Mouse (Mus musculus): ENCODE measurements around the gene Gm11239. TPM values are rescaled to one million over a fixed set of nuclear protein-coding genes. Genes with fewer than 3 reads are reported as not detected.
"Not testable (repeated sequence)": the region's sequence is repeated elsewhere in the genome, so short reads cannot be mapped to it uniquely, and the experiment has no call there.

Gm11239 gene
- polyA plus RNA-seq (2016; fragmentation: Nextera tagmentation; extraction: Ambion mirVana) = not detected in 2 replicates

- not testable (repeated sequence) for H3K36me3 ChIP-seq (replicated peaks)
- no CpG with 5 or more reads among the region's 4 CpGs for WGBS
Observed at GRCm38 (mm10) chr4:73668054-73668453, at the start of gene Gm11239. Gene Gm11239 (plus strand): TSS chr4:73668354.

GRCm38 (mm10) chr4:73622684-73623083, 45.5 kb upstream of the Gm11239 start, which contains the start of gene Gm11237:
Gene Gm11237 (plus strand): TSS chr4:73622984.
- H3K27me3 ChIP-seq (replicated peaks; ENCODE audit: low read depth, poor library complexity, severe bottlenecking); H3K36me3 ChIP-seq (replicated peaks); H3K4me1 ChIP-seq; H3K9me3 ChIP-seq; H3K27ac ChIP-seq (replicated peaks); DNase-seq (ENCODE audit: low spot score); H3K4me3 ChIP-seq: not testable (repeated sequence)
- no CpG with 5 or more reads among the region's 3 CpGs for WGBS

More at GRCm38 (mm10) chr4:73668054-73668453, at the start of gene Gm11239:
- not testable (repeated sequence) for H3K9me3 ChIP-seq; H3K27me3 ChIP-seq (replicated peaks; ENCODE audit: low read depth, poor library complexity, severe bottlenecking); H3K4me1 ChIP-seq; H3K4me3 ChIP-seq; DNase-seq (ENCODE audit: low spot score); H3K27ac ChIP-seq (replicated peaks)

DNA sequence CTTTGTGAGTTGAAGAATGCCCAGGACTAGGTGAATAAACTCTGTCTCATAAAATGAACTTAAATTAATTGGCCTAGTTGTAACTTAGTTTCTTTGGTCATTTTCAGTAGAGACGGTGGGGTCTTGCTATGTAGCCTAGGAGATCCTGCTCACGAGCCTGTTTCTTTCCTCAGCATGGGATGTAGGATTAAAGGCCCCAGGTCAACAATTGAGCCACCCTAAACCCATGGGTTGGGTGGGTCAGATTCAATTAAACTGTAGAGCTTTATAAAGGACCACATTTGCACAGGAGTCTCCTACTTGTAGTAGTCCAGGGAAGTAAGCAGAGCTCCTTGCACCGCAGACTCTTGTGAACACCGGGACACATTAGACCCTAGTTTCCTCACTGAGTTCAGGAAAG, 30.3 kb upstream of the Gm11239 start, which contains the start of gene Gm11236:
Gene Gm11236 (plus strand): TSS at position 301 of the 400 bp plus-strand sequence.
- not testable (repeated sequence) for DNase-seq (ENCODE audit: low spot score); H3K27ac ChIP-seq (replicated peaks); H3K4me1 ChIP-seq; H3K9me3 ChIP-seq; H3K27me3 ChIP-seq (replicated peaks; ENCODE audit: low read depth, poor library complexity, severe bottlenecking); H3K4me3 ChIP-seq; H3K36me3 ChIP-seq (replicated peaks)
- WGBS = no CpG with 5 or more reads among the region's 4 CpGs

DNA sequence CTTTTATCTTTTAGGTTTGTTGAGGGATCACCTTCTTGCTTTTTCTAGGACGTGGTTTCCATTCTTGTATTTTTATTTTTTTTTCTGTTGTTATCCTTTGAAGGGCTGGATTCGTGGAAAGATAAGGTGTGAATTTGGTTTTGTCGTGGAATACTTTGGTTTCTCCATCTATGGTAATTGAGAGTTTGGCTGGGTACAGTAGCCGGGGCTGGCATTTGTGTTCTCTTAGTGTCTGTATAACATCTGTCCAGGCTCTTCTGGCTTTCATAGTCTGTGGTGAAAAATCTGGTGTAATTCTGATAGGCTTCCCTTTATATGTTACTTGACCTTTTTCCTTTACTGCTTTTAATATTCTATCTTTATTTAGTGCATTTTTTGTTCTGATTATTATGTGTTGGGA, 6.3 kb upstream of the Gm11239 start:
- WGBS = 91% methylated on average over 4 of the region's 4 CpGs
- not testable (repeated sequence) for H3K36me3 ChIP-seq (replicated peaks); H3K4me1 ChIP-seq; H3K4me3 ChIP-seq; DNase-seq (ENCODE audit: low spot score); H3K27me3 ChIP-seq (replicated peaks; ENCODE audit: low read depth, poor library complexity, severe bottlenecking); H3K27ac ChIP-seq (replicated peaks); H3K9me3 ChIP-seq

GRCm38 (mm10) chr4:73683216-73683615, 15.1 kb downstream of the Gm11239 start, which contains the start of gene Gm428:
Gene Gm428 (plus strand): TSS chr4:73683516.
- H3K27ac ChIP-seq (replicated peaks); H3K4me1 ChIP-seq; H3K4me3 ChIP-seq; H3K9me3 ChIP-seq; DNase-seq (ENCODE audit: low spot score); H3K27me3 ChIP-seq (replicated peaks; ENCODE audit: low read depth, poor library complexity, severe bottlenecking); H3K36me3 ChIP-seq (replicated peaks): not testable (repeated sequence)
- 89% methylated on average over 2 of the region's 4 CpGs for WGBS

DNA sequence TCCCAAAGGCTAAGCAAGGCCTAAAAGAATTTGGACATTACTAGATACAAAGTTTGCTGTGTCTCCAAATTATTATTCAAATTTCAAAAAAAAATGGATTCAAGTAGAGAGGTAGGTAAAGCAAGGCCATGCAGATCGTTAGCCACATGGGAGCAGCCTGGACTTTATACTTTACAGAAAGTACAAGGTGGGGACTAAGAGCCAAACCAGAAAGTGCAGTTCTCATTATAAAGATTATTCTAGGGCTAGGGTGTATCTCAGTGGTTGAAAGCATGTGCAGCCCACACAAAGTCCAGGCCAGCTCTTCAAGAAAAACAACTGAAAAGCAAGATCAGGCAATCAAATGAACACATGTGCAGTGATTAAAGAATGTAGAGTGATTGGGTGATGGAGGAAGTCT, 50.6 kb downstream of the Gm11239 start:
- no peaks in the 10 kb centered on the region for H3K27me3 ChIP-seq (replicated peaks; ENCODE audit: low read depth, poor library complexity, severe bottlenecking)
- H3K9me3 ChIP-seq = no peaks in the 10 kb centered on the region
- H3K4me3 ChIP-seq = no peak overlapping the region
- WGBS = 91% methylated on average over 1 of the region's 1 CpGs
- no peak for DNase-seq (ENCODE audit: low spot score)
- no peaks in the 10 kb centered on the region for H3K36me3 ChIP-seq (replicated peaks)
- H3K27ac ChIP-seq (replicated peaks) = no peak overlapping the region
- no peaks in the 10 kb centered on the region for H3K4me1 ChIP-seq

GRCm38 (mm10) chr4:73719819-73720218, 51.7 kb downstream of the Gm11239 start:
- no peaks in the 10 kb centered on the region for H3K4me1 ChIP-seq
- DNase-seq (ENCODE audit: low spot score) = no peak
- no peak overlapping the region for H3K27ac ChIP-seq (replicated peaks)
- H3K27me3 ChIP-seq (replicated peaks; ENCODE audit: low read depth, poor library complexity, severe bottlenecking) = no peaks in the 10 kb centered on the region
- no peak overlapping the region for H3K4me3 ChIP-seq
- no peaks in the 10 kb centered on the region for H3K36me3 ChIP-seq (replicated peaks)
- H3K9me3 ChIP-seq = no peaks in the 10 kb centered on the region

Other genes starting within 250 kb of the Gm11239 start
- gene Gm11238, start 60.5 kb upstream of the Gm11239 start, polyA plus RNA-seq (2016; fragmentation: Nextera tagmentation; extraction: Ambion mirVana) = not detected in 2 replicates
- gene Gm11237, start 45.4 kb upstream of the Gm11239 start, polyA plus RNA-seq (2016; fragmentation: Nextera tagmentation; extraction: Ambion mirVana) = not detected in 2 replicates
- not detected in 2 replicates for gene Gm11236, start 30.2 kb upstream of the Gm11239 start, polyA plus RNA-seq (2016; fragmentation: Nextera tagmentation; extraction: Ambion mirVana)
- gene Gm428, start 15.2 kb downstream of the Gm11239 start, polyA plus RNA-seq (2016; fragmentation: Nextera tagmentation; extraction: Ambion mirVana) = not detected in 2 replicates
- 3.2 and 3.9 TPM in 2 replicates for gene Rasef, start 122.6 kb downstream of the Gm11239 start, polyA plus RNA-seq (2016; fragmentation: Nextera tagmentation; extraction: Ambion mirVana)
- gene Gm11758, start 207.9 kb downstream of the Gm11239 start, polyA plus RNA-seq (2016; fragmentation: Nextera tagmentation; extraction: Ambion mirVana) = not detected in 2 replicates
- not detected in 2 replicates for gene Gm11757, start 222.8 kb downstream of the Gm11239 start, polyA plus RNA-seq (2016; fragmentation: Nextera tagmentation; extraction: Ambion mirVana)
- not detected in 2 replicates for gene Gm13871, start 237.6 kb downstream of the Gm11239 start, polyA plus RNA-seq (2016; fragmentation: Nextera tagmentation; extraction: Ambion mirVana)